Mouse (Mus musculus) lung, embryonic 15.5 days (tissue): ENCODE measurements at regions not wholly inside any gene's neighbourhood (a gene's known extent, or its start where the extent isn't known, plus 50 kb on each side); places are given as distances from the start of the nearest gene placed in this dataset.
A peak's percentile ranks its signal among the peaks of the same experiment; 100 is the strongest.
"Not testable (repeated sequence)": the region's sequence is repeated elsewhere in the genome, so short reads cannot be mapped to it uniquely, and the experiment has no call there.

Experiments
- ATAC-seq: fragments of 200-750 bp; cut with Nextera tagmentation; 2 replicates; pipeline ENCODE4 v1.8.0; 2017; ENCODE audit warnings: moderate number of reproducible peaks, borderline replicate concordance; ENCODE audit not compliant: low FRiP score, low TSS enrichment; ENCODE audit errors: extremely low read depth
- H3K27ac ChIP-seq: fragments of 300-500 bp; sonication (generic); 2 replicates; pipeline ENCODE4 v1.5.1; 2015; ENCODE audit warnings: moderate library complexity, mild to moderate bottlenecking, inconsistent platforms
- H3K27me3 ChIP-seq: fragments of 300-500 bp; sonication (generic); 2 replicates; pipeline ENCODE4 v1.6.1; 2015; ENCODE audit warnings: inconsistent platforms
- H3K36me3 ChIP-seq: fragments of 300-500 bp; sonication (generic); 2 replicates; pipeline ENCODE4 v1.6.1; 2015; ENCODE audit warnings: inconsistent platforms
- H3K4me1 ChIP-seq: fragments of 300-500 bp; sonication (generic); 2 replicates; pipeline ENCODE4 v1.6.1; 2015; ENCODE audit warnings: inconsistent platforms
- H3K4me2 ChIP-seq: fragments of 300-500 bp; sonication (generic); 2 replicates; pipeline ENCODE4 v1.6.1; 2015; ENCODE audit warnings: inconsistent platforms, mild to moderate bottlenecking, moderate library complexity
- H3K4me3 ChIP-seq: fragments of 300-500 bp; sonication (generic); 2 replicates; pipeline ENCODE4 v1.5.1; 2015; ENCODE audit warnings: mild to moderate bottlenecking, inconsistent platforms
- H3K9ac ChIP-seq: fragments of 300-500 bp; sonication (generic); 2 replicates; pipeline ENCODE4 v1.6.1; 2015; ENCODE audit warnings: inconsistent platforms
- H3K9me3 ChIP-seq: fragments of 300-500 bp; sonication (generic); 2 replicates; pipeline ENCODE4 v1.6.1; 2016; ENCODE audit warnings: inconsistent platforms
- WGBS: fragments of 180-500 bp; shearing (Covaris S2); methylation state at CpG from one replicate; pipeline ENCODE4 v1.1.7; 2015; 5-methylcytosine and 5-hydroxymethylcytosine counted together

- no peak overlapping the region for H3K27ac ChIP-seq
- H3K9ac ChIP-seq: no peak overlapping the region
- no peak overlapping the region for H3K4me2 ChIP-seq
- no peak overlapping the region for H3K4me3 ChIP-seq
- no peaks in the 10 kb centered on the region for H3K9me3 ChIP-seq
- no peaks in the 10 kb centered on the region for H3K36me3 ChIP-seq
- ATAC-seq: no peak; the same call in 1 of the 2 replicates
- 71% methylated on average over 5 of the region's 5 CpGs for WGBS
- H3K4me1 ChIP-seq: no peaks in the 10 kb centered on the region
- no peaks in the 10 kb centered on the region for H3K27me3 ChIP-seq
Observed at GRCm38 (mm10) chr2:181930037-181930436, 60.9 kb upstream of the Gm14496 start.

DNA sequence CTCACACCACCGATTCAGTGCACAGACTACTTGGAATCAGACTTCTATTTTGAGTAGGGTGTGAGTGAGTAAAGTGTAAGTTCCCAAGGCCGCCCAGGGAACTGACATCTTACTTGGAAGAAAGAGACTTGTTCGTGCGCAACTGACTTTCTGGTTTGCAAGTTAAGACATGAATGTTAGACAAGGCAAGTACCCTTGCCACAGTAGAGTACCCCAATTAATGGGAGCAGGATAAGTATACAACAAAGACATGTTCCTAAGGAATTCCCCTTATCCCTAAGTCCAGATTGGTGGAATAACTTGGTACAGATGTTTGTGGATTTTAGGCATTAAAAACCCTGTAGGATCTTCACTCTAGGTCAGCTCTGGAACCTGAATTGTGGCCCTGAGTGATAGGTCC is 60.4 kb upstream of the Gm14496 start:
- not testable (repeated sequence) for H3K4me1 ChIP-seq, H3K36me3 ChIP-seq, H3K4me3 ChIP-seq, ATAC-seq, H3K4me2 ChIP-seq, H3K27ac ChIP-seq, H3K9ac ChIP-seq, H3K9me3 ChIP-seq, H3K27me3 ChIP-seq
- 93% methylated on average over 4 of the region's 4 CpGs for WGBS

- H3K36me3 ChIP-seq, H3K27ac ChIP-seq, H3K27me3 ChIP-seq, H3K4me2 ChIP-seq, H3K4me1 ChIP-seq, H3K9me3 ChIP-seq, H3K9ac ChIP-seq, H3K4me3 ChIP-seq: not testable (repeated sequence)
- WGBS: 63% methylated on average over 3 of the region's 3 CpGs
- ATAC-seq: peak; percentile 61; the same call in 1 of the 2 replicates
Observed at GRCm38 (mm10) chr2:181931077-181931815, 59.7 kb upstream of the Gm14496 start.

DNA sequence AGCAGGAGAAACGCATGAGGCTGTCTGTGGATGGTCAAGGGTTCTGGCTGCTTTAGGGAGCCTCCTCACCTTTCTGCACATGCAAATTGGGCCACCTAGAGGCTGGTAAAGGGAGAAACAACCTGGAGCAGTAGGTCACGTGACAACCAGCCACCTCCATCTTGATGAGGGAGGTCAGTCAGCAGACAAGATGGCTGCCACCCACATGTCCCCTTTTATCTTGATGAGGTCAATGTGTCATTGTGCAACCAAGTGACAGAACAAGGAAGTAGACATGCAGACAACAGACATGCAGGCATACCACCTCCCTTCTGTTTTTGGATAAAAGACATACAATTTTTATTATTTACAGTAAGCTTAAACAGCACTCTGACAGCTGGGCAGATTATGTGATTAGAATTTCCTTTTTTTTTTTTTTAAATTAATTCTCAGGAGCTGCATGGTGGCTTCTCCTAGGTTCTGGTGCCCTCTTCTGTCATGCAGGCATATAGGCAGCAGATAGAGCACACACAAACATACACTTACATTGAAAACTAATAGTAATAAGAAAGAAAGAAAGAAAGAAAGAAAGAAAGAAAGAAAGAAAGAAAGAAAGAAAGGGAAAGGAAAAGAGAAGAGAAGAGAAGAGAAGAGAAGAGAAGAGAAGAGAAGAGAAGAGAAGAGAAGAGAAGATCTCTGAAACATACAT is 58.9 kb upstream of the Gm14496 start:
- Histone ChIP-seq H3K9ac (no peak overlapping the region), H3K4me2 (no peak overlapping the region), H3K4me3 (no peak overlapping the region), H3K4me1 (no peaks in the 10 kb centered on the region), H3K9me3 (no peaks in the 10 kb centered on the region), H3K36me3 (no peaks in the 10 kb centered on the region), H3K27ac (no peak overlapping the region), H3K27me3 (no peaks in the 10 kb centered on the region)
- WGBS: 78% methylated on average over 2 of the region's 2 CpGs
- no peak for ATAC-seq
